Mouse (Mus musculus): ENCODE data around the gene Slc29a1. TPM values are rescaled to one million over a fixed set of nuclear protein-coding genes. Genes with fewer than 3 reads are reported as not detected.

The Slc29a1 gene
- polyA plus RNA-seq, 1 experiment: 132 TPM

GRCm38 (mm10) chr17:45598376-45598775, 1.0 kb downstream of the Slc29a1 start:
- Histone ChIP-seq H3K9me3 (replicated peaks; ENCODE audit: control insufficient read depth, insufficient read depth, low read length, poor library complexity, severe bottlenecking) (no peaks in the 10 kb centered on the region), H3K27ac (ENCODE audit: insufficient read depth, low read length) (peak overlapping the region; percentile 18), H3K36me3 (ENCODE audit: control insufficient read depth, insufficient read depth, low read length, poor library complexity, severe bottlenecking) (no peaks in the 10 kb centered on the region), H3K4me3 (ENCODE audit: low read depth, low read length) (0 out of 2 replicates have a peak overlapping the region, but pooled peaks have one; percentile 2), H3K27me3 (ENCODE audit: control insufficient read depth, insufficient read depth, low read length, poor library complexity, severe bottlenecking) (no peaks in the 10 kb centered on the region), H3K9ac (ENCODE audit: low read depth, poor library complexity, severe bottlenecking) (0 out of 2 replicates have a peak overlapping the region, but pooled peaks have one; percentile 76), H3K4me1 (ENCODE audit: control insufficient read depth, insufficient read depth, low read length) (peaks cover 2% of the 10 kb centered on the region)
- no peak for TF ChIP-seq POLR2A (IDR thresholded peaks at IDR 0.05; ENCODE audit: insufficient read depth, low read length)

DNA sequence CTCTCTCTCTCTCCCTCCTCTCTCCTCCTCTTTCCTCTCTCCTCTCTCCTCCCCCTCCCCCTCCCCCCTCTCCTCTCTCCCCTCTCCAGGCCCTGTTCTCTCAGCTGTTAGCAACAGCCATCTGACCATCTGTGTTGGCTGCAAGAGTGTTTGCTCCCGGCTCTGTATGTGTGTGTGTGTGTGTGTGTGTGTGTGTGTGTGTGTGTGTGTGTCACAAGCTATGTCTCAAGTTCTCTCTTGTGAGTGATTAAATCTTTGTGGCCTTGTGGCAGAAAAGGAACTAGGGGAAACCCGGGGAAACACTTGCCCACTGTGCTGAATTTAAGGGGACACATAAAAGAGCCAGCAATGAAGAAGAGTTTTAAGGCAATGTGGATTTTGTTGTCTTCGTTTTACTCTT, 1.6 kb downstream of the Slc29a1 start:
- Histone ChIP-seq H3K27me3 (ENCODE audit: control insufficient read depth, insufficient read depth, low read length, poor library complexity, severe bottlenecking) (no peaks in the 10 kb centered on the region), H3K9me3 (replicated peaks; ENCODE audit: control insufficient read depth, insufficient read depth, low read length, poor library complexity, severe bottlenecking) (no peaks in the 10 kb centered on the region), H3K9ac (ENCODE audit: low read depth, poor library complexity, severe bottlenecking) (no peak overlapping the region), H3K27ac (ENCODE audit: insufficient read depth, low read length) (peak overlapping the region; percentile 18; the same call in 1 of the 2 replicates), H3K36me3 (ENCODE audit: control insufficient read depth, insufficient read depth, low read length, poor library complexity, severe bottlenecking) (no peaks in the 10 kb centered on the region), H3K4me3 (ENCODE audit: low read depth, low read length) (no peak overlapping the region), H3K4me1 (ENCODE audit: control insufficient read depth, insufficient read depth, low read length) (peaks cover under 1% of the 10 kb centered on the region)
- TF ChIP-seq CTCF (IDR thresholded peaks at IDR 0.05; ENCODE audit: low read depth, low read length): no peak
- no peak for TF ChIP-seq POLR2A (IDR thresholded peaks at IDR 0.05; ENCODE audit: insufficient read depth, low read length)
- no peak for TF ChIP-seq EP300 (IDR thresholded peaks at IDR 0.05; ENCODE audit: insufficient read depth, low read depth, low read length)

DNA sequence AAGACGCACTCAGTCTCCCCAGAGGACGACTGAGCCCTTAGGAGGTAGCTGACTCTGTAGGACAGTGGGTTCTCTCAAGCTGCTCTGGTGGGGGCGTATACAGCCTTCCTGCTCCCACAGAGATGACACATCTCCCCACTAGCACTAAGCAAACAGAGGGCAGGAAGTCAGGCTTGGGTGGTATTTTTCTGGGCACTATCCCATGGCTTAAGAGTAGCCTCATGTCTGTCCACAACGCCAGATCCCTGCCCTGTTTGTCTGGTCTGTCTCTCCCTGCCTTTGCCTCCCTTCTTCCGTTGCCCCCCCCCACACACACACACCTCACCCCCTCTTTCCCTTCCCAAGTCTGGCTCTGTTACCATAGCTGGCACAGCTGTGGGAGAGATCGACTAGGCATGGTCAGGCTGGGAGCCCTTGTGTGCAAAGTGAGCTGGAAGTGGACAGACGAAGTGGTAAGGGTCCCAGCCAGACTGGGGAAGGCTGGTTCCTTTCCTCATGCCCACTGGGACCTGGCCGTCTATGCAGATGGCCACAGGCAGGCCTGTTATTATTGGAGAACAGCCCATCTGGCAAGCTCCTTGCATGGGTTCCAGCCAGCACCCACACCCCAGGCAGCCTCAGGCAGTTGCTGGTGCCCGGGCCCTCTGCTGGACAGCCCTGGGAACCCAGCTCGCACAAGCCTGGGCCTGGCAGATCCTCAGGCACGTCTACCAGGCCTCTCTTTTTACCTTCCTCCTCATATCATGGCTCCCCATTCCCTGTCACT, 2.6 kb downstream of the Slc29a1 start:
- Histone ChIP-seq H3K27ac (ENCODE audit: insufficient read depth, low read length) (peak overlapping the region; percentile 79), H3K4me3 (ENCODE audit: low read depth, low read length) (peak overlapping the region; percentile 13; the same call in 1 of the 2 replicates), H3K36me3 (ENCODE audit: control insufficient read depth, insufficient read depth, low read length, poor library complexity, severe bottlenecking) (no peaks in the 10 kb centered on the region), H3K9ac (ENCODE audit: low read depth, poor library complexity, severe bottlenecking) (0 out of 2 replicates have a peak overlapping the region, but pooled peaks have one; percentile 75), H3K4me1 (ENCODE audit: control insufficient read depth, insufficient read depth, low read length) (no peaks in the 10 kb centered on the region), H3K9me3 (replicated peaks; ENCODE audit: control insufficient read depth, insufficient read depth, low read length, poor library complexity, severe bottlenecking) (no peaks in the 10 kb centered on the region), H3K27me3 (ENCODE audit: control insufficient read depth, insufficient read depth, low read length, poor library complexity, severe bottlenecking) (no peaks in the 10 kb centered on the region)
- TF ChIP-seq CTCF (IDR thresholded peaks at IDR 0.05; ENCODE audit: low read depth, low read length): no peak
- no peak for TF ChIP-seq POLR2A (IDR thresholded peaks at IDR 0.05; ENCODE audit: insufficient read depth, low read length)
- TF ChIP-seq EP300 (IDR thresholded peaks at IDR 0.05; ENCODE audit: insufficient read depth, low read depth, low read length): no peak

DNA sequence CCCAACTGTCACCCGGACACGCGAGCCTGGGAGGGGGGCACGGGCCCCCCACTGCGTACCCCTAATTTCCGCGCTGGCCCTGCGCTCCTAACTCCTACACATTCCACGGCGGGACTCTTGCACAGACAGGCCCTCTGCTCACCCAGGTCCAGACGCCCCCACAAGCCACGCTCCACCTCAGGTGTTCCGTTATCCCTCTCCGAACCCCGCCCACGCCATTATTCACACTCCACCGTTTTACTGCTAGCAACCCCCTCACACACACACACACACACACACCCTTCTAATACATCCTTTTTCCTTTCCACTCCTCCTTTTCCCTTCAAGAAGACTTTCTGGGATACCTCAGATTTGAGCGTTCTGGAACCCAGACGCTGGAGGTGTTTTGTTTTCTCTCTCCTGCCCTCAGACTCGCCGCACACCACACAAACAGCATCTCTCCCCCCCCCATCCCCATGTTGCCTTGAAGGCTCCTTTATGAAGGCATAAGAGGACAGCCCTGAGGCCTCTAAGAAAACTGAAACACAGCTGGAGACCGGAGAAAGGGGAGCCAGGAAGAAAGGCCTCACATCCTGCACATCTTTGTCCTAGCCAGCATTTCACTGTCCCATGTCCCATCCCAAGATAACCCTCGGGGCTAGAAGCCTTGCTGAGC, 3.5 kb downstream of the Slc29a1 start:
- H3K4me3 ChIP-seq (ENCODE audit: low read depth, low read length): peak overlapping the region; percentile 68
- no peaks in the 10 kb centered on the region for H3K9me3 ChIP-seq (replicated peaks; ENCODE audit: control insufficient read depth, insufficient read depth, low read length, poor library complexity, severe bottlenecking)
- peaks cover 1% of the 10 kb centered on the region for H3K4me1 ChIP-seq (ENCODE audit: control insufficient read depth, insufficient read depth, low read length)
- no peak for TF ChIP-seq CTCF (IDR thresholded peaks at IDR 0.05; ENCODE audit: low read depth, low read length)
- TF ChIP-seq EP300 (IDR thresholded peaks at IDR 0.05; ENCODE audit: insufficient read depth, low read depth, low read length): peak; percentile 74
- peak; percentile 5 for TF ChIP-seq POLR2A (IDR thresholded peaks at IDR 0.05; ENCODE audit: insufficient read depth, low read length)
- no peaks in the 10 kb centered on the region for H3K36me3 ChIP-seq (ENCODE audit: control insufficient read depth, insufficient read depth, low read length, poor library complexity, severe bottlenecking)
- H3K27ac ChIP-seq (ENCODE audit: insufficient read depth, low read length): peak overlapping the region; percentile 77
- peak overlapping the region; percentile 75 for H3K9ac ChIP-seq (ENCODE audit: low read depth, poor library complexity, severe bottlenecking)
- H3K27me3 ChIP-seq (ENCODE audit: control insufficient read depth, insufficient read depth, low read length, poor library complexity, severe bottlenecking): no peaks in the 10 kb centered on the region

DNA sequence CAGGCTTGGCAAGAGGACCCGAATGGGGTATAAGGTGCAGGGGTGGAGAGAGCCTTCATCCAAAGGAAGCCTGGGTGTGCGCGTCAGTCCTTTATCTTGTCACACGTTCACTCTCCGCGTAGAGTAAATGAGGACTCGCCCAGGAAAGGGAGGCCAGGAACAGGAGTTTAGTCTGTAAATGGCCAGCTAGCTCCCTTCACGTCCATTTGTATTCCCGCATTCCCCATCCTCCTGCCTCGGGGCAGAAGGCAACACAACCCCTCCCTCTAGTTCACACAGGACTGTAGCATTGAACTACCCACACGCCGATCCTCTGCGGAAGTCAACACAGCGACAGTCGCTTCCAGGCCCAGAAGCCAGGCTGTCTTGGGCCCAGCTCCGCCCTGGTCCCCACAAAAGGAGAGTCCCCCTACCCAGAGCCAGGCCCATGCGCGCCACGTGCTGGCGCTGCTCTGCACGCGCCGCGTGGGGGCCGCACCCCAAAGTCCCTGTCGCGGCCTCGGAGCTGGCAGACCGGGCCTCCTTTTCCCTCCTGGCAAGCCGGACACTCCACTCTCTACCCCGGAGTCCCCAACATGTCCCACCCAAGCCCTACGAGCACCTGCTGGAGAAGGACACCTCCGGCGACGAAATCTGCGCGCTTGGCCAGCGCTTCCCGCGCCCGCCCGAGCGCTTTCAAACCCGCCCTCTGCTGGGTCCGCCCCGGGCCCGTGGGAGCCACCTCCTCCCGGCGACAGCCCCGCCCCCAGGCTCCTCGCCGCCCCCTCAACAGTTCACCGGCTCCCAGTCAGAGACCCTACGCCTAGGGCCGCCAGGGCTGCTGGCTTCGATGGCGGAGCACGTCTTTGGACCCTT, 4.3 kb downstream of the Slc29a1 start:
- H3K27ac ChIP-seq (ENCODE audit: insufficient read depth, low read length): peak overlapping the region; percentile 77
- H3K4me1 ChIP-seq (ENCODE audit: control insufficient read depth, insufficient read depth, low read length): peaks cover 3% of the 10 kb centered on the region

More for the DNA sequence above, 4.3 kb downstream of the Slc29a1 start:
- peak overlapping the region; percentile 68 for H3K4me3 ChIP-seq (ENCODE audit: low read depth, low read length)
- peaks cover 4% of the 10 kb centered on the region for H3K36me3 ChIP-seq (ENCODE audit: control insufficient read depth, insufficient read depth, low read length, poor library complexity, severe bottlenecking)
- no peaks in the 10 kb centered on the region for H3K27me3 ChIP-seq (ENCODE audit: control insufficient read depth, insufficient read depth, low read length, poor library complexity, severe bottlenecking)
- peak overlapping the region; percentile 75 for H3K9ac ChIP-seq (ENCODE audit: low read depth, poor library complexity, severe bottlenecking)
- TF ChIP-seq EP300 (IDR thresholded peaks at IDR 0.05; ENCODE audit: insufficient read depth, low read depth, low read length) (peak; percentile 32; the same call in 1 of the 2 replicates), POLR2A (IDR thresholded peaks at IDR 0.05; ENCODE audit: insufficient read depth, low read length) (peak; percentile 70), CTCF (IDR thresholded peaks at IDR 0.05; ENCODE audit: low read depth, low read length) (no peak)
- no peaks in the 10 kb centered on the region for H3K9me3 ChIP-seq (replicated peaks; ENCODE audit: control insufficient read depth, insufficient read depth, low read length, poor library complexity, severe bottlenecking)

Measured in ES-Bruce4 (cell line).